Mouse (Mus musculus): Measurements from ENCODE around the gene Zfp93. TPM values are rescaled to one million over a fixed set of nuclear protein-coding genes. Genes with fewer than 3 reads are reported as not detected.

Gene Zfp93
- polyA plus RNA-seq, 1 experiment: not detected

- Histone ChIP-seq H3K4me1 (ENCODE audit: control insufficient read depth, insufficient read depth, low read length) (peaks cover 3% of the 10 kb centered on the region; the same call in 1 of the 2 replicates), H3K4me3 (ENCODE audit: insufficient read depth, low read depth, low read length) (no peak overlapping the region), H3K27ac (ENCODE audit: insufficient read depth, low read depth, low read length) (no peak overlapping the region)
- TF ChIP-seq CTCF (IDR thresholded peaks at IDR 0.05; ENCODE audit: insufficient read depth, low read depth, low read length): no peak
- TF ChIP-seq POLR2A (IDR thresholded peaks at IDR 0.05; ENCODE audit: insufficient read depth, low read depth, low read length): no peak
- 55% methylated on average over 6 of the region's 6 CpGs for WGBS
Measured at GRCm38 (mm10) chr7:24318942-24319341, 48.7 kb downstream of the Zfp93 start.

GRCm38 (mm10) chr7:24322593-24322992 lies 52.4 kb downstream of the Zfp93 start:
- Histone ChIP-seq H3K4me1 (ENCODE audit: control insufficient read depth, insufficient read depth, low read length) (peaks cover 11% of the 10 kb centered on the region), H3K27ac (ENCODE audit: insufficient read depth, low read depth, low read length) (no peak overlapping the region), H3K4me3 (ENCODE audit: insufficient read depth, low read depth, low read length) (no peak overlapping the region)
- TF ChIP-seq CTCF (IDR thresholded peaks at IDR 0.05; ENCODE audit: insufficient read depth, low read depth, low read length) (no peak), POLR2A (IDR thresholded peaks at IDR 0.05; ENCODE audit: insufficient read depth, low read depth, low read length) (no peak)
- WGBS: 78% methylated on average over 4 of the region's 4 CpGs

GRCm38 (mm10) chr7:24325197-24325596 lies 55.0 kb downstream of the Zfp93 start:
- 22% methylated on average over 6 of the region's 6 CpGs for WGBS
- no peak overlapping the region for H3K4me3 ChIP-seq (ENCODE audit: insufficient read depth, low read depth, low read length)
- 0 out of 2 replicates have a peak overlapping the region, but pooled peaks have one; percentile 15 for H3K27ac ChIP-seq (ENCODE audit: insufficient read depth, low read depth, low read length)
- peaks cover 11% of the 10 kb centered on the region for H3K4me1 ChIP-seq (ENCODE audit: control insufficient read depth, insufficient read depth, low read length)
- TF ChIP-seq POLR2A (IDR thresholded peaks at IDR 0.05; ENCODE audit: insufficient read depth, low read depth, low read length) (no peak), CTCF (IDR thresholded peaks at IDR 0.05; ENCODE audit: insufficient read depth, low read depth, low read length) (no peak)

- Histone ChIP-seq H3K27ac (ENCODE audit: insufficient read depth, low read depth, low read length) (0 out of 2 replicates have a peak overlapping the region, but pooled peaks have one; percentile 15), H3K4me1 (ENCODE audit: control insufficient read depth, insufficient read depth, low read length) (peaks cover 11% of the 10 kb centered on the region), H3K4me3 (ENCODE audit: insufficient read depth, low read depth, low read length) (peak overlapping the region; percentile 25)
- TF ChIP-seq POLR2A (IDR thresholded peaks at IDR 0.05; ENCODE audit: insufficient read depth, low read depth, low read length) (no peak), CTCF (IDR thresholded peaks at IDR 0.05; ENCODE audit: insufficient read depth, low read depth, low read length) (no peak)
- 3% methylated on average over 13 of the region's 13 CpGs for WGBS
Measured at GRCm38 (mm10) chr7:24325675-24326128, 55.5 kb downstream of the Zfp93 start.

GRCm38 (mm10) chr7:24326273-24327135 lies 56.3 kb downstream of the Zfp93 start:
- Histone ChIP-seq H3K4me3 (ENCODE audit: insufficient read depth, low read depth, low read length) (peak overlapping the region; percentile 25; the same call in 1 of the 2 replicates), H3K4me1 (ENCODE audit: control insufficient read depth, insufficient read depth, low read length) (peaks cover 11% of the 10 kb centered on the region), H3K27ac (ENCODE audit: insufficient read depth, low read depth, low read length) (peak overlapping the region; percentile 38; the same call in 1 of the 2 replicates)
- no peak for TF ChIP-seq POLR2A (IDR thresholded peaks at IDR 0.05; ENCODE audit: insufficient read depth, low read depth, low read length)
- no peak for TF ChIP-seq CTCF (IDR thresholded peaks at IDR 0.05; ENCODE audit: insufficient read depth, low read depth, low read length)
- 33% methylated on average over 20 of the region's 20 CpGs for WGBS

Other genes with a start within 250 kb of the Zfp93 start
- gene Vmn1r183, start 217.2 kb upstream of the Zfp93 start, polyA plus RNA-seq (2012; ENCODE audit: insufficient read depth, insufficient read length, low replicate concordance, missing spikeins): not detected in 2 replicates
- gene Zfp180, start 188.5 kb upstream of the Zfp93 start, polyA plus RNA-seq (2012; ENCODE audit: insufficient read depth, insufficient read length, low replicate concordance, missing spikeins): not detected in 2 replicates
- gene Zfp112, start 158.1 kb upstream of the Zfp93 start, polyA plus RNA-seq (2012; ENCODE audit: insufficient read depth, insufficient read length, low replicate concordance, missing spikeins): not detected in 2 replicates
- gene Zfp235, start 136.3 kb upstream of the Zfp93 start, polyA plus RNA-seq (2012; ENCODE audit: insufficient read depth, insufficient read length, low replicate concordance, missing spikeins): not detected in 2 replicates
- gene Zfp114, start 95.4 kb upstream of the Zfp93 start, polyA plus RNA-seq (2012; ENCODE audit: insufficient read depth, insufficient read length, low replicate concordance, missing spikeins): not detected in 2 replicates
- gene Zfp111, start 59.0 kb upstream of the Zfp93 start, polyA plus RNA-seq (2012; ENCODE audit: insufficient read depth, insufficient read length, low replicate concordance, missing spikeins): not detected in 2 replicates
- gene Zfp109, start 32.9 kb upstream of the Zfp93 start, polyA plus RNA-seq (2012; ENCODE audit: insufficient read depth, insufficient read length, low replicate concordance, missing spikeins): not detected in 2 replicates
- not detected in 2 replicates for gene Zfp108, start 15.6 kb upstream of the Zfp93 start, polyA plus RNA-seq (2012; ENCODE audit: insufficient read depth, insufficient read length, low replicate concordance, missing spikeins)
- gene Zfp61, start 30.8 kb downstream of the Zfp93 start, polyA plus RNA-seq (2012; ENCODE audit: insufficient read depth, insufficient read length, low replicate concordance, missing spikeins): not detected in 2 replicates
- gene Zfp94, start 46.2 kb downstream of the Zfp93 start, polyA plus RNA-seq (2012; ENCODE audit: insufficient read depth, insufficient read length, low replicate concordance, missing spikeins): not detected in 2 replicates
- not detected in 2 replicates for gene Tescl, start 63.5 kb downstream of the Zfp93 start, polyA plus RNA-seq (2012; ENCODE audit: insufficient read depth, insufficient read length, low replicate concordance, missing spikeins)
- not detected in 2 replicates for gene Lypd5, start 78.8 kb downstream of the Zfp93 start, polyA plus RNA-seq (2012; ENCODE audit: insufficient read depth, insufficient read length, low replicate concordance, missing spikeins)
- gene Kcnn4, start 99.8 kb downstream of the Zfp93 start, polyA plus RNA-seq (2012; ENCODE audit: insufficient read depth, insufficient read length, low replicate concordance, missing spikeins): not detected in 2 replicates
- not detected in 2 replicates for gene Smg9, start 129.2 kb downstream of the Zfp93 start, polyA plus RNA-seq (2012; ENCODE audit: insufficient read depth, insufficient read length, low replicate concordance, missing spikeins)
- gene Irgc1, start 181.9 kb downstream of the Zfp93 start, polyA plus RNA-seq (2012; ENCODE audit: insufficient read depth, insufficient read length, low replicate concordance, missing spikeins): not detected in 2 replicates
- gene Plaur, start 192.1 kb downstream of the Zfp93 start, polyA plus RNA-seq (2012; ENCODE audit: insufficient read depth, insufficient read length, low replicate concordance, missing spikeins): not detected in 2 replicates
- gene Cadm4, start 211.6 kb downstream of the Zfp93 start, polyA plus RNA-seq (2012; ENCODE audit: insufficient read depth, insufficient read length, low replicate concordance, missing spikeins): not detected in 2 replicates
- gene Zfp428, start 236.6 kb downstream of the Zfp93 start, polyA plus RNA-seq (2012; ENCODE audit: insufficient read depth, insufficient read length, low replicate concordance, missing spikeins): not detected in 2 replicates
- not detected in 2 replicates for gene AC161166.1, start 242.0 kb downstream of the Zfp93 start, polyA plus RNA-seq (2012; ENCODE audit: insufficient read depth, insufficient read length, low replicate concordance, missing spikeins)